Mouse (Mus musculus): ENCODE data around the gene Oprm1. TPM values are rescaled to one million over a fixed set of nuclear protein-coding genes. Genes with fewer than 3 reads are reported as not detected.

The Oprm1 gene
- polyA plus RNA-seq, 1 experiment from 2014 or later: not detected

DNA sequence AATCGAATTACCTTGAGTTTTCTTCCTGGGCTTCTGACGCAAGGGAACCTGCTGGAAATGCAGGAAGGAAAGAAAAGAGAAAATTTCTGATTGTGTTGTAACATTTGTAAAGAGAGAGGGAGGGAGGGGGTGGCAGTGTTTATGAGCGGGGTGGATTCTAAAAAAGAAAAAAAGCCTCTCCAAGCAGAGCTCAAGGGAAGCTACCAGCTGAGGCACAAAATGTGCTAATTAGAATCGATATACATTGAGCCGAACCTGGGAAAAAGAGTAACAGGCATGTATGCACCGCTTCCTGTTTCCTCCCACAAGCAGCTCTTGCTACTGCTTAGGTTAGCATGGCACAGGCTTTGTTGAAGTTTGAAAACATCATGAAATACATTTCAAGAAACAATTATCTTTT lies 221.9 kb downstream of the Oprm1 start:
- H3K9ac ChIP-seq (ENCODE audit: low read length): peak overlapping the region; percentile 34; the same call in 1 of the 2 replicates
- no peaks in the 10 kb centered on the region for H3K36me3 ChIP-seq (ENCODE audit: control insufficient read depth, insufficient read depth, low read length)
- peak overlapping the region in 1 of 2 experiments; percentile 13; a peak in 2 of 4 replicates for H3K4me3 ChIP-seq (ENCODE audit: control insufficient read depth in 1 of 2, insufficient read depth in 1 of 2, low read depth in 1 of 2, low read length in 2 of 2)
- H3K4me2 ChIP-seq (ENCODE audit: low read length): peak overlapping the region; percentile 53
- H3K9me3 ChIP-seq (ENCODE audit: control insufficient read depth, low read length): no peaks in the 10 kb centered on the region
- no peak for ATAC-seq (ENCODE audit: insufficient number of reproducible peaks, insufficient read depth, low FRiP score, low read depth)
- H3K27ac ChIP-seq (replicated peaks in 1 of 2; ENCODE audit: control insufficient read depth in 1 of 2, insufficient read depth in 1 of 2, low read depth in 2 of 2, low read length in 2 of 2): no peak overlapping the region
- H3K27me3 ChIP-seq (ENCODE audit: control insufficient read depth, insufficient read depth, low read length): no peaks in the 10 kb centered on the region
- WGBS: 22% methylated on average over 6 of the region's 6 CpGs
- H3K4me1 ChIP-seq (ENCODE audit: control insufficient read depth in 2 of 2, insufficient read depth in 2 of 2, low read length in 2 of 2): no peaks in the 10 kb centered on the region; a peak in 1 of 4 replicates

DNA sequence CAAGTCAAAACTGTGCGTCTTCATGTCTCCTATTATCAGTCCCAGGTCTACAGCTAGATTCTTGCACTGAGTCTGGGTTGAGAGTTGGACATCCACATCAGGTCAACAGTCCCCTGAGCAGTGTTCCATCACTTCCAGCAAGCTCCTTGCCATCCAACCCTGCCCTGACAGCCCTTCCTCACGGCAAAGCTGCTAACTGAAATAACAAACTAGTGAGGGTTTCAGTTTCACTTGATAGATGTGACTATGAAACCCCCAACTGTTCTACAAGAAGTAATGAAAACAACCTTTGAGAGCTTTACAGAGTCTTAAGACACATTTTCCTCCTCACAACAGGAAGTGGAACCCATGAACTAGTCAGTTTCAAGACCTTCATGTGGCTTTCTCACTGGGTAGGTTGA lies 224.4 kb downstream of the Oprm1 start:
- Histone ChIP-seq H3K9me3 (ENCODE audit: control insufficient read depth, low read length) (no peaks in the 10 kb centered on the region), H3K27ac (replicated peaks in 1 of 2; ENCODE audit: control insufficient read depth in 1 of 2, insufficient read depth in 1 of 2, low read depth in 2 of 2, low read length in 2 of 2) (no peak overlapping the region), H3K4me2 (ENCODE audit: low read length) (no peak overlapping the region), H3K9ac (ENCODE audit: low read length) (no peak overlapping the region), H3K36me3 (ENCODE audit: control insufficient read depth, insufficient read depth, low read length) (no peaks in the 10 kb centered on the region), H3K27me3 (ENCODE audit: control insufficient read depth, insufficient read depth, low read length) (no peaks in the 10 kb centered on the region), H3K4me1 (ENCODE audit: control insufficient read depth in 2 of 2, insufficient read depth in 2 of 2, low read length in 2 of 2) (no peaks in the 10 kb centered on the region; a peak in 1 of 4 replicates), H3K4me3 (ENCODE audit: control insufficient read depth in 1 of 2, insufficient read depth in 1 of 2, low read depth in 1 of 2, low read length in 2 of 2) (no peak overlapping the region)
- 68% methylated on average over 2 of the region's 2 CpGs for WGBS
- no peak for ATAC-seq (ENCODE audit: insufficient number of reproducible peaks, insufficient read depth, low FRiP score, low read depth)

DNA sequence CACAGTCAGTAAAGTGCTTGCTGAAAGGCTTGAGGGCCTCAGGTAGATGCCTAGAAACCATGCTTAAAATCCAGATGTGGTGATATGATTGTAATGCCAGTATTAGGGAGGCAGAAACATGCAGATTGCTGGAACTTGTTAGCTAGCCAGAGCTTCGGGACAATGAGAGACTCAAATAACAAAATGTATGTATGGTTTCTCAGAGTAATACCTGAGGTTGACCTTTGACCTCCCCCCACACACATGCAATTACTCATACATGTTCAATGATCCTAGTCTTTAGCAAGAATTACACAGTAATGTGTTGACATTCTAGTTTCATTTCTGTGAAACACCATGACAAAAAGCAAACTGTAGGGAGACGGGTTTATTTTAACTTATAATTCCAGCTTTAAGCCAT lies 225.1 kb downstream of the Oprm1 start:
- H3K4me2 ChIP-seq (ENCODE audit: low read length): no peak overlapping the region
- no peaks in the 10 kb centered on the region for H3K27me3 ChIP-seq (ENCODE audit: control insufficient read depth, insufficient read depth, low read length)
- no peaks in the 10 kb centered on the region for H3K9me3 ChIP-seq (ENCODE audit: control insufficient read depth, low read length)
- H3K9ac ChIP-seq (ENCODE audit: low read length): no peak overlapping the region
- WGBS: 91% methylated on average over 2 of the region's 2 CpGs
- no peak overlapping the region for H3K4me3 ChIP-seq (ENCODE audit: control insufficient read depth in 1 of 2, insufficient read depth in 1 of 2, low read depth in 1 of 2, low read length in 2 of 2)
- no peak for ATAC-seq (ENCODE audit: insufficient number of reproducible peaks, insufficient read depth, low FRiP score, low read depth)
- no peaks in the 10 kb centered on the region; a peak in 1 of 4 replicates for H3K4me1 ChIP-seq (ENCODE audit: control insufficient read depth in 2 of 2, insufficient read depth in 2 of 2, low read length in 2 of 2)
- H3K27ac ChIP-seq (replicated peaks in 1 of 2; ENCODE audit: control insufficient read depth in 1 of 2, insufficient read depth in 1 of 2, low read depth in 2 of 2, low read length in 2 of 2): no peak overlapping the region
- H3K36me3 ChIP-seq (ENCODE audit: control insufficient read depth, insufficient read depth, low read length): no peaks in the 10 kb centered on the region

DNA sequence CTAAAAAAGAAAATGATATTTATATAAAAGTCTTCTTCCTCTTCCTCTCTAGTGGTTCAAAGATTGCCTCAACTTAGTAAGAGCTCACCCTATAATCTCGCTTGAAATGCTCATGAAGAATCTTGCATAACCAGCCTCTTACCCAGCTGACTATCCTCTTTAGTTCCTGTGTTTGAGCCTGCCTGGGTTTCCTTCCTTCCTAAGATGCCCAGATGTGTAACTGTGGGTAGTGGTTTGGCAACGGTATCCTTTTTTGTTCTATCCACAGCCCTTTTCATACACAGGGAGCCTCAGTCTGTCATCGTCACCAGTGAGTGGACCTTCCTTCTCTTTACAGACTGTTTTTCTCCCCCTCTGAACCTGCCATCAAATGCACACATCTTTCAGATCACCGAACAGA lies 227.9 kb downstream of the Oprm1 start:
- no peaks in the 10 kb centered on the region for H3K4me1 ChIP-seq (ENCODE audit: control insufficient read depth in 2 of 2, insufficient read depth in 2 of 2, low read length in 2 of 2)
- H3K27me3 ChIP-seq (ENCODE audit: control insufficient read depth, insufficient read depth, low read length): no peaks in the 10 kb centered on the region
- no peaks in the 10 kb centered on the region for H3K36me3 ChIP-seq (ENCODE audit: control insufficient read depth, insufficient read depth, low read length)
- H3K27ac ChIP-seq (replicated peaks in 1 of 2; ENCODE audit: control insufficient read depth in 1 of 2, insufficient read depth in 1 of 2, low read depth in 2 of 2, low read length in 2 of 2): no peak overlapping the region
- H3K4me2 ChIP-seq (ENCODE audit: low read length): no peak overlapping the region
- ATAC-seq (ENCODE audit: insufficient number of reproducible peaks, insufficient read depth, low FRiP score, low read depth): no peak
- H3K4me3 ChIP-seq (ENCODE audit: control insufficient read depth in 1 of 2, insufficient read depth in 1 of 2, low read depth in 1 of 2, low read length in 2 of 2): no peak overlapping the region
- 88% methylated on average over 4 of the region's 4 CpGs for WGBS
- H3K9ac ChIP-seq (ENCODE audit: low read length): no peak overlapping the region
- no peaks in the 10 kb centered on the region for H3K9me3 ChIP-seq (ENCODE audit: control insufficient read depth, low read length)

DNA sequence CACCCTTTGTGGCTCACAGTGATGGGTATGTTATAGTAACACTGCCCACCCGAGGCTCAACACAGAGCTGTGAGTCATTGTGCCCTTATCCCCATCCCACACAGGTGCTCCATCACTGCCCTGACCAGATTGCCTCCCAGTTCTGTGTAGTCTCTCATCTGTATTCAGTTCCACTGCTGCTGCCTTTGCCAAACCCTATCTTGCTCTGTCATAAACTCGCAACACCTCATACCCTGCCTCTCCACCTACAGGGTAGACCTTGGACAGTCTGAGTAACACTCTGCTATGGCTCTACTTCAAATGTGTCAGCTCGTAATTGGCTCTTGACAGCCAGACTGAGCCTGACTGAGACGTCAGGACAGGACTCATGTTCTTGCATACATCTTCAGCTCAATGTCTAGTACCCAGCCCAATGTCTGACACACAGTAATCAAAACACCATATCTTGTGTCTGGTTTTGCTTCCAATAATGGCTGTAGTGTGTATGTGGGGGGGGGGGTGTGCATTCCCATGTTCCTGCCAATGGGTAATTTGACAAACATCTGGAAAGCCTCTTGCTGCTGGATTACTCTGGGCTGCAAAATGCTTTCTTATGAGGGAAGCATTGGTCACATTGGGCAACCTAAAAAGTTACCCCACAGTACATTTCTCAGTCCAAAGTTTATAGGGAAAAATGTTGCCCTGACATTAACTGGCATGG lies 229.2 kb downstream of the Oprm1 start:
- no peak overlapping the region for H3K4me2 ChIP-seq (ENCODE audit: low read length)
- no peak overlapping the region for H3K9ac ChIP-seq (ENCODE audit: low read length)
- H3K9me3 ChIP-seq (ENCODE audit: control insufficient read depth, low read length): no peaks in the 10 kb centered on the region
- H3K4me1 ChIP-seq (ENCODE audit: control insufficient read depth in 2 of 2, insufficient read depth in 2 of 2, low read length in 2 of 2): no peaks in the 10 kb centered on the region
- H3K4me3 ChIP-seq (ENCODE audit: control insufficient read depth in 1 of 2, insufficient read depth in 1 of 2, low read depth in 1 of 2, low read length in 2 of 2): no peak overlapping the region
- WGBS: 50% methylated on average over 4 of the region's 4 CpGs
- H3K36me3 ChIP-seq (ENCODE audit: control insufficient read depth, insufficient read depth, low read length): no peaks in the 10 kb centered on the region
- no peak overlapping the region for H3K27ac ChIP-seq (replicated peaks in 1 of 2; ENCODE audit: control insufficient read depth in 1 of 2, insufficient read depth in 1 of 2, low read depth in 2 of 2, low read length in 2 of 2)
- no peaks in the 10 kb centered on the region for H3K27me3 ChIP-seq (ENCODE audit: control insufficient read depth, insufficient read depth, low read length)
- no peak for ATAC-seq (ENCODE audit: insufficient number of reproducible peaks, insufficient read depth, low FRiP score, low read depth)

DNA sequence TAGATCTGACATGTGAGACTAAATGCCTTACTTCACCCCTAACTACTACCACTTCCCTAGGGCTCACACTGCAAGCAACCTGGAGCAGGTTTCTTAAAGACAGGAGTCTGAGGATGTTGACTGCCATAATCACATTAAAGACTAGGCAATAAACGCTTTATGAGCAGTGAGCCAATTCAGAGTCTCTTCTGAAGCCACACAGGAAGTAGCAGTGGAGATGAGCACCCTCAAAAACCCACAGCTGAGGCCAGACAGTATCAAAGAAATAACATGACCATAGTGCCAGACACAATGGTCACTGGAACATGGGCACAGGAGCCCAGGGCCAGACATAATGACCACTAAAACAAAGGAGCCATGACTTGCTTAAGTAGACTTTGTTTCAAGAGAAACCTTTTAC lies 230.2 kb downstream of the Oprm1 start:
- H3K4me1 ChIP-seq (ENCODE audit: control insufficient read depth in 2 of 2, insufficient read depth in 2 of 2, low read length in 2 of 2): no peaks in the 10 kb centered on the region
- no peak overlapping the region for H3K4me3 ChIP-seq (ENCODE audit: control insufficient read depth in 1 of 2, insufficient read depth in 1 of 2, low read depth in 1 of 2, low read length in 2 of 2)
- H3K4me2 ChIP-seq (ENCODE audit: low read length): no peak overlapping the region
- no peak for ATAC-seq (ENCODE audit: insufficient number of reproducible peaks, insufficient read depth, low FRiP score, low read depth)
- H3K27me3 ChIP-seq (ENCODE audit: control insufficient read depth, insufficient read depth, low read length): no peaks in the 10 kb centered on the region
- no peaks in the 10 kb centered on the region for H3K36me3 ChIP-seq (ENCODE audit: control insufficient read depth, insufficient read depth, low read length)
- H3K9ac ChIP-seq (ENCODE audit: low read length): no peak overlapping the region
- H3K27ac ChIP-seq (replicated peaks in 1 of 2; ENCODE audit: control insufficient read depth in 1 of 2, insufficient read depth in 1 of 2, low read depth in 2 of 2, low read length in 2 of 2): no peak overlapping the region
- H3K9me3 ChIP-seq (ENCODE audit: control insufficient read depth, low read length): no peaks in the 10 kb centered on the region
- 69% methylated on average over 1 of the region's 1 CpGs for WGBS

DNA sequence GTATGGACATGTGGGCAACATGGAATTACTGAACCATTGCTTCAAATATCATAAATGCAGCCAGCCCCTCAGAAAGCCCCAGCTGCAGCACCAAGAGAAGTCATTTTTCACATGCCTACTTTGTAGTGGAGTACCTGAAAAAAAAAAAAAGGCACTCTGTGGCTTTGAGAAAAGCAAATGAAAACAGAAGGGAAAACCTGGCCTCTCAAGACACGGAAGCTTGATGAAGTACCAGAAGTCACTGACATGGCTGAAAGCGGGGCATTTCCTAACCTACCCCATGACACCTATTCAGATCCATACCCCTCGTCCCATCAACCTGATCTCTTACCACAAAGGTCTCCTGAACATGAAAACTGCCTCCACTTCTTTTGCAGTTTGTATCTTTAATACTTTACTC lies 238.6 kb downstream of the Oprm1 start:
- 75% methylated on average over 3 of the region's 3 CpGs for WGBS
- ATAC-seq (ENCODE audit: insufficient number of reproducible peaks, insufficient read depth, low FRiP score, low read depth): no peak

More for the DNA sequence above, 238.6 kb downstream of the Oprm1 start:
- H3K27ac ChIP-seq (replicated peaks in 1 of 2; ENCODE audit: control insufficient read depth in 1 of 2, insufficient read depth in 1 of 2, low read depth in 2 of 2, low read length in 2 of 2): no peak overlapping the region
- no peak overlapping the region for H3K4me3 ChIP-seq (ENCODE audit: control insufficient read depth in 1 of 2, insufficient read depth in 1 of 2, low read depth in 1 of 2, low read length in 2 of 2)
- H3K36me3 ChIP-seq (ENCODE audit: control insufficient read depth, insufficient read depth, low read length): no peaks in the 10 kb centered on the region
- no peak overlapping the region for H3K9ac ChIP-seq (ENCODE audit: low read length)
- H3K4me2 ChIP-seq (ENCODE audit: low read length): no peak overlapping the region
- no peaks in the 10 kb centered on the region for H3K4me1 ChIP-seq (ENCODE audit: control insufficient read depth in 2 of 2, insufficient read depth in 2 of 2, low read length in 2 of 2)
- H3K27me3 ChIP-seq (ENCODE audit: control insufficient read depth, insufficient read depth, low read length): no peaks in the 10 kb centered on the region
- no peaks in the 10 kb centered on the region for H3K9me3 ChIP-seq (ENCODE audit: control insufficient read depth, low read length)

Measured in heart, embryonic 14.5 days (tissue).